Mouse (Mus musculus) limb, embryonic 11.5 days (tissue): ENCODE measurements around the gene Btbd35f4. TPM values are rescaled to one million over a fixed set of nuclear protein-coding genes. Genes with fewer than 3 reads are reported as not detected.
"Not testable (repeated sequence)": the region's sequence is repeated elsewhere in the genome, so short reads cannot be mapped to it uniquely, and the experiment has no call there.

Experiments
- ATAC-seq: fragments of 200-750 bp; cut with Nextera tagmentation; 2 replicates; pipeline ENCODE4 v1.8.0; 2017; ENCODE audit warnings: low read depth; ENCODE audit not compliant: insufficient number of reproducible peaks, low FRiP score, low TSS enrichment
- DNase-seq: peaks from one replicate; pipeline ENCODE4 v3.0.0-alpha.2; 2015; ENCODE audit warnings: low spot score
- H3K27ac ChIP-seq: fragments of 300-500 bp; sonication (generic); replicated peaks from 2 replicates; pipeline ENCODE4 v1.5.1; 2014; ENCODE audit warnings: low read depth, mild to moderate bottlenecking, low read length
- H3K27me3 ChIP-seq: fragments of 300-500 bp; sonication (generic); 2 replicates; pipeline ENCODE4 v1.6.1; 2014; ENCODE audit warnings: mild to moderate bottlenecking, low read length, mixed read lengths; ENCODE audit not compliant: control insufficient read depth, insufficient read depth
- H3K36me3 ChIP-seq: fragments of 300-500 bp; sonication (generic); 2 replicates; pipeline ENCODE4 v1.6.1; 2014; ENCODE audit warnings: mild to moderate bottlenecking, low read length, moderate library complexity, mixed read lengths; ENCODE audit not compliant: control insufficient read depth, insufficient read depth
- H3K4me1 ChIP-seq: fragments of 300-500 bp; sonication (generic); 2 replicates; pipeline ENCODE4 v1.6.1; 2014; ENCODE audit warnings: low read length, mixed read lengths; ENCODE audit not compliant: control insufficient read depth, insufficient read depth
- H3K4me2 ChIP-seq: fragments of 300-500 bp; sonication (generic); 2 replicates; pipeline ENCODE4 v1.6.1; 2014; ENCODE audit warnings: low read depth, mild to moderate bottlenecking, moderate library complexity; ENCODE audit not compliant: severe bottlenecking
- H3K4me3 ChIP-seq: fragments of 300-500 bp; sonication (generic); 2 replicates; pipeline ENCODE4 v1.5.1; 2014; ENCODE audit warnings: low read depth, low read length
- H3K9ac ChIP-seq: fragments of 300-500 bp; sonication (generic); 2 replicates; pipeline ENCODE4 v1.6.1; 2014; ENCODE audit warnings: mild to moderate bottlenecking, low read length
- H3K9me3 ChIP-seq: fragments of 300-500 bp; sonication (generic); 2 replicates; pipeline ENCODE4 v1.6.1; 2016; ENCODE audit warnings: low read length; ENCODE audit not compliant: control insufficient read depth
- WGBS: fragments of 180-500 bp; shearing (Covaris S2); extraction: QIAGEN DNeasy Blood & Tissue Kit; methylation state at CpG from one replicate; pipeline ENCODE4 v1.1.7; 2014; 5-methylcytosine and 5-hydroxymethylcytosine counted together
- polyA plus RNA-seq: library from polyadenylated mRNA; unstranded; fragments of >200 nt; fragmentation: Nextera tagmentation; extraction: Ambion mirVana; gene quantifications from 2 replicates; pipeline ENCODE4 v1.2.1, GENCODE M21; 2014

Gene Btbd35f4
- not detected in 2 replicates for polyA plus RNA-seq

DNA sequence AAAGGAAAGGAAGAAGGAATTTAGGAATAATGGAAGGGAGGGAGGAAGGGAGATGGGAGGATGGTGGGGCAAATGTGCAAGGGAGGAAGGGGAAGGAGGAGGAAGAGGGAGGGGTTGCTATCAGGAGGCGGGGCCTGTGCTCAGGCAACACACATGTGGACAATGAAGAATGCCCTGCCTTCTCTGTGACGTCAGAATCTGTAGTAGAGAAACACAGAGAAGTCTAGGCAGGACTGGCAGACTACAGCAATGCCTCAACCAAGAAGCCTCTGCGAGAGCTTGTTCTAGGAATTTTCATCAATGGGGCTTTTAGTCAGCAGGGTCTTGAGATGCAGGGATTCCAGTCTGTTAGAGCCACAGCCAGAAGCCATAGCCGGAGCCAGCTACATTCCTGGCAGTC, at the start of gene Btbd35f4:
Btbd35f4 (plus strand) TSS at position 301 of the 400 bp plus-strand sequence.
- not testable (repeated sequence) for H3K9me3 ChIP-seq, H3K27me3 ChIP-seq, H3K9ac ChIP-seq, ATAC-seq, DNase-seq, H3K36me3 ChIP-seq, H3K4me3 ChIP-seq, H3K27ac ChIP-seq, H3K4me2 ChIP-seq, H3K4me1 ChIP-seq
- no CpG with 5 or more reads among the region's 4 CpGs for WGBS

DNA sequence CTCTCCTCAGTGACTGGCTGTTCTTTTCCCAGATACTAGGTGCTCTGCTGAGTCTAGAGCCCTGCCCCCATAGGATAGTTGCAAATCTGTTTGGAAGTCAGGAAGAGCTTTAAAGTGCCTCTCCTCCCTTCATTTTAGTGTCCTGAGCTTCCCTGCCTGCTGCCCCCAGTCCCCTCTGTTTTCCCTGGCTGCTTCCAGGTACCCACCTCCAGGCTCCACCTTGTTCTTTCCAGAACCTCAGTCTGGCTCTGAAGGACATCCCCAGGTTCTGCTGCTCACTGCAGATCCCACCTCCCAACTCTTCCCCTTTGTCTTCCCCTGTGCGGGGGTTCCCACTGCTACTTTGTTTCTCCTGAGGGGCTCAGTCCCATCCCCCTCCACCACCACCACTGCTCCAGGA, 39.7 kb downstream of the Btbd35f4 start:
- H3K9ac ChIP-seq, H3K27me3 ChIP-seq, H3K27ac ChIP-seq, H3K4me1 ChIP-seq, H3K36me3 ChIP-seq, H3K4me2 ChIP-seq, ATAC-seq, H3K4me3 ChIP-seq, H3K9me3 ChIP-seq, DNase-seq: not testable (repeated sequence)
- WGBS: no CpG with 5 or more reads among the region's 1 CpGs

Other genes starting within 250 kb of the Btbd35f4 start
- not detected in 2 replicates for gene Btbd35f27, start 151.6 kb downstream of the Btbd35f4 start, polyA plus RNA-seq